10 mouse cellular contexts compared by ENCODE assay signal in genomic region chr4:41631390-41631789, GRCm38 (mm10). TPM values are rescaled to one million over a fixed set of nuclear protein-coding genes. Genes with fewer than 3 reads are reported as not detected.
A peak's percentile ranks its signal among the peaks of the same experiment; 100 is the strongest.
DNase-seq lines count a peak whose midpoint lies in the region; ATAC-seq and TF ChIP-seq lines count a peak whose summit lies in the region.
"Had no signal": no experiment of that assay in that cellular context is flagged by ENCODE, and none has a peak within 500 bp of the region (broad histone marks: within the 10 kb centered on the region; RNA-seq: fewer than 3 reads in every experiment).

No protein-coding gene starts in this region.

- H3K4me3 ChIP-seq in intestine, postnatal 0 days (ENCODE audit: low read depth, low read length), result no peak overlapping the region
- no peak overlapping the region for H3K4me3 ChIP-seq in lung, embryonic 16.5 days (ENCODE audit: low read length)
- H3K4me3 ChIP-seq in stomach, embryonic 14.5 days (ENCODE audit: low read depth, low read length), result no peak overlapping the region

- no peaks in the 10 kb centered on the region for H3K9me3 ChIP-seq in intestine, postnatal 0 days (ENCODE audit: control insufficient read depth)
- H3K9me3 ChIP-seq in lung, embryonic 16.5 days (ENCODE audit: control insufficient read depth, low read length), result no peaks in the 10 kb centered on the region
- H3K9me3 ChIP-seq in stomach, embryonic 14.5 days (ENCODE audit: control insufficient read depth, low read depth, low read length), result no peaks in the 10 kb centered on the region

- 10% methylated on average over 11 of the region's 11 CpGs for WGBS in intestine, postnatal 0 days
- 6% methylated on average over 11 of the region's 11 CpGs for WGBS in lung, embryonic 16.5 days
- 8% methylated on average over 11 of the region's 11 CpGs for WGBS in stomach, embryonic 14.5 days

- H3K36me3 ChIP-seq in intestine, postnatal 0 days (ENCODE audit: control insufficient read depth, insufficient read depth), result no peaks in the 10 kb centered on the region
- no peaks in the 10 kb centered on the region for H3K36me3 ChIP-seq in lung, embryonic 16.5 days (ENCODE audit: control insufficient read depth, insufficient read depth, low read length)
- H3K36me3 ChIP-seq in stomach, embryonic 14.5 days (ENCODE audit: control insufficient read depth, insufficient read depth, low read length), result no peaks in the 10 kb centered on the region

- H3K27me3 ChIP-seq in intestine, postnatal 0 days (replicated peaks; ENCODE audit: control insufficient read depth, insufficient read depth, low read length), result no peaks in the 10 kb centered on the region; the same call in 1 of the 2 replicates
- no peaks in the 10 kb centered on the region; the same call in 1 of the 2 replicates for H3K27me3 ChIP-seq in lung, embryonic 16.5 days (ENCODE audit: control insufficient read depth, insufficient read depth, low read depth, low read length)
- no peaks in the 10 kb centered on the region for H3K27me3 ChIP-seq in stomach, embryonic 14.5 days (ENCODE audit: control insufficient read depth, insufficient read depth, low read length)

- no peak overlapping the region for H3K9ac ChIP-seq in intestine, postnatal 0 days (ENCODE audit: low read depth, low read length)
- peak overlapping the region; percentile 44; the same call in 1 of the 2 replicates for H3K9ac ChIP-seq in lung, embryonic 16.5 days (ENCODE audit: low read length)
- H3K9ac ChIP-seq in stomach, embryonic 14.5 days (replicated peaks; ENCODE audit: low read depth, low read length), result no peak overlapping the region
- H3K9ac ChIP-seq: liver, embryonic 14.5 days had no signal

- H3K27ac ChIP-seq in intestine, postnatal 0 days (ENCODE audit: low read depth, low read length), result 0 out of 2 replicates have a peak overlapping the region, but pooled peaks have one; percentile 21
- peak overlapping the region; percentile 49; the same call in 1 of the 2 replicates for H3K27ac ChIP-seq in lung, embryonic 16.5 days (ENCODE audit: low read length)
- peak overlapping the region; percentile 3; the same call in 1 of the 2 replicates for H3K27ac ChIP-seq in stomach, embryonic 14.5 days (ENCODE audit: low read length)
- H3K27ac ChIP-seq: liver, embryonic 14.5 days had no signal

- no peak for ATAC-seq in intestine, postnatal 0 days
- peak; percentile 11; the same call in 1 of the 2 replicates for ATAC-seq in lung, embryonic 16.5 days (ENCODE audit: low read depth)
- no peak for ATAC-seq in stomach, embryonic 14.5 days (ENCODE audit: insufficient number of reproducible peaks, insufficient read depth, low FRiP score, low read depth)

- no peak overlapping the region for H3K4me2 ChIP-seq in intestine, postnatal 0 days (replicated peaks; ENCODE audit: low read depth)
- H3K4me2 ChIP-seq in lung, embryonic 16.5 days (ENCODE audit: low read depth, low read length), result peak overlapping the region; percentile 16; the same call in 1 of the 2 replicates
- peak overlapping the region; percentile 18; the same call in 1 of the 2 replicates for H3K4me2 ChIP-seq in stomach, embryonic 14.5 days (replicated peaks; ENCODE audit: low read depth, low read length)

- peak; percentile 30 for DNase-seq in adrenal gland, postnatal 14 days
- DNase-seq in adrenal gland, postnatal 25 days, result no peak
- DNase-seq in cerebellum, adult 11-12 months, result peak; percentile 68
- peak; percentile 52 for DNase-seq in forelimb bud, embryonic 11.5 days (ENCODE audit: low read depth, low spot score)
- no peak for DNase-seq in thymus, postnatal 36 days

- TF ChIP-seq CTCF in intestine, postnatal 0 days (IDR thresholded peaks at IDR 0.05; ENCODE audit: low read depth), result no peak

- H3K4me1 ChIP-seq in intestine, postnatal 0 days (replicated peaks; ENCODE audit: control insufficient read depth, insufficient read depth, low read length), result peaks cover 6% of the 10 kb centered on the region; the same call in 1 of the 2 replicates
- H3K4me1 ChIP-seq in lung, embryonic 16.5 days (replicated peaks; ENCODE audit: control insufficient read depth, insufficient read depth, low read length), result peaks cover 34% of the 10 kb centered on the region
- H3K4me1 ChIP-seq in stomach, embryonic 14.5 days (ENCODE audit: control insufficient read depth, insufficient read depth, low read length), result peaks cover 29% of the 10 kb centered on the region

RNA-seq across cellular contexts. Expression of gene Enho, which starts 8.7 kb away (rescaled TPM):
- 3.5 and 6.9 TPM in 2 replicates for total RNA-seq in adrenal gland, postnatal 14 days (2021)
- total RNA-seq in adrenal gland, postnatal 25 days (2021), result 2.0 and 3.9 TPM in 2 replicates
- 8.5 and 8.6 TPM in 2 replicates for polyA plus RNA-seq in intestine, postnatal 0 days (2015; fragmentation: Nextera tagmentation; extraction: Ambion mirVana)
- 7.8 and 8.1 TPM in 2 replicates for polyA plus RNA-seq in lung, embryonic 16.5 days (2015; fragmentation: Nextera tagmentation; extraction: Ambion mirVana)
- 30.7 and 30.9 TPM in 2 replicates for polyA plus RNA-seq in stomach, embryonic 14.5 days (2014; fragmentation: Nextera tagmentation; extraction: Ambion mirVana)
- total RNA-seq: common myeloid progenitor, adult 5-6 weeks had no signal

Comparison
In these comparisons a context has a peak if more than half of its experiments do, and no peak if none do; other contexts are left out.
1. DNase-seq: peak in adrenal gland, postnatal 14 days (single experiment), cerebellum, adult 11-12 months (single experiment) and forelimb bud, embryonic 11.5 days (single experiment); none in adrenal gland, postnatal 25 days (single experiment) and thymus, postnatal 36 days (0 of 2).
2. Peak in every context shown above with its lines, with median percentiles within 50 percentile points of each other: H3K27ac ChIP-seq.